Mouse (Mus musculus): ENCODE data around the gene Slc24a3. TPM values are rescaled to one million over a fixed set of nuclear protein-coding genes. Genes with fewer than 3 reads are reported as not detected.

Gene Slc24a3
- total and polyA plus RNA-seq, 3 experiments: not detected

DNA sequence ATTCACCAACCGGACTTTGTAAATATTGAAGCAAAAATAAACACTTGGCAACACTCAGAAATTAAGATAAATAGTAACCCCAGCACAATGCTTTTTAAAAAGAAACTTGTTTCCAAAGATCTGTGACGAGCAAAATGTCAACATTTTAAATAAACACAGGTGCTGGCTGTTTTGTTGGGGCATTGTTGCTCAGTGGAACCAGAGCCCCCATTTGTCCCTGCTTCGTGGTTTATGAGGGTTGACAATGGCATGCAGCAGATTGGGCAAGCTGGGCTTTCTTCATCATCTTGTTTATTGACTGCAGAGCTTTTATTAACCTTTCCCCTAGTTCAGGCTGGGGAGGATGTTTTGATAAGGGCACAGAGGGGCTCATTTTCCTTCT lies 509.0 kb downstream of the Slc24a3 start:
- Histone ChIP-seq H3K9me3 (replicated peaks; ENCODE audit: insufficient read depth, low read length) (no peaks in the 10 kb centered on the region), H3K4me3 (ENCODE audit: control insufficient read depth in 1 of 2, insufficient read depth in 1 of 2, low read depth in 2 of 2, low read length in 2 of 2) (no peak overlapping the region), H3K27ac (ENCODE audit: control insufficient read depth, low read depth, low read length) (no peak overlapping the region), H3K79me2 (ENCODE audit: control insufficient read depth, insufficient read depth, low read length, poor library complexity) (no peaks in the 10 kb centered on the region), H3K4me1 (ENCODE audit: control insufficient read depth in 1 of 2, insufficient read depth in 2 of 2, low read length in 2 of 2) (no peaks in the 10 kb centered on the region), H3K27me3 (ENCODE audit: control insufficient read depth in 1 of 2, insufficient read depth in 2 of 2, low read length in 2 of 2) (no peaks in the 10 kb centered on the region), H3K36me3 (ENCODE audit: control insufficient read depth in 1 of 2, insufficient read depth in 2 of 2, low read length in 2 of 2) (no peaks in the 10 kb centered on the region), H3K9ac (ENCODE audit: control insufficient read depth, low read depth, low read length, poor library complexity, severe bottlenecking) (no peak overlapping the region)
- TF ChIP-seq CTCF (IDR thresholded peaks at IDR 0.05 in 2 of 3, conservative IDR thresholded peaks at IDR 0.05 in 1 of 3; ENCODE audit: control insufficient read depth in 1 of 3, insufficient read depth in 1 of 3, low read depth in 2 of 3, low read length in 3 of 3, poor library complexity in 1 of 3, severe bottlenecking in 1 of 3) (no peak), TBP (IDR thresholded peaks at IDR 0.05; ENCODE audit: low read depth, low read length) (no peak), HCFC1 (IDR thresholded peaks at IDR 0.05; ENCODE audit: low read depth, low read length) (no peak), CHD2 (IDR thresholded peaks at IDR 0.05; ENCODE audit: low read length) (no peak), TAL1 (IDR thresholded peaks at IDR 0.05; ENCODE audit: low read length) (no peak), SMC3 (IDR thresholded peaks at IDR 0.05; ENCODE audit: low read depth, low read length) (no peak), USF1 (IDR thresholded peaks at IDR 0.05; ENCODE audit: low read depth, low read length) (no peak), POLR2AphosphoS5 (IDR thresholded peaks at IDR 0.05; ENCODE audit: borderline replicate concordance, low read depth, low read length) (no peak), MYC (IDR thresholded peaks at IDR 0.05; ENCODE audit: low read depth, low read length) (no peak), CHD1 (IDR thresholded peaks at IDR 0.05; ENCODE audit: low read depth, low read length) (no peak), MAFK (IDR thresholded peaks at IDR 0.05; ENCODE audit: borderline replicate concordance, low read depth, low read length) (no peak), E2F4 (IDR thresholded peaks at IDR 0.05; ENCODE audit: borderline replicate concordance, low read depth, low read length) (no peak), MYB (IDR thresholded peaks at IDR 0.05; ENCODE audit: low read depth, low read length) (no peak)
- no peak for DNase-seq (ENCODE audit: low read depth, low spot score)

DNA sequence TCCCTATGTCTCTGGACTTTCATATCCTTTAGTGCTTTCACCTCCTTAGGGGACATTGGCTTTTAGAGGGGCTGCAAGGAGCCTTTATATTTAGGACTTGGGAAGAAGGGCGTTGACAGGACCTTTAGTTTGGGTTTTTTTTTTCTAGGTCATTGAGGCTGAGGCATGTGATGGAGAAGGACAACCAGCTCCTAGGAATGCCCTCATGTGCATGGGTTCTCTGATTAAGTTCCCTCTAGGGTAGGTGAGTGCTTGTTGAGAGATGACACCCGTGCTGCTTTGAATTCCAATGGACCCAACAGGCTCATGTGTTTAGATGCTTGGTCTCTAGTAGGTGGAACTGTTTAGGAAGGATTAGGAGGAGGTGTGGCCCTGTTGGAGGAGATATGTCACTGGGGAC lies 509.4 kb downstream of the Slc24a3 start:
- H3K79me2 ChIP-seq (ENCODE audit: control insufficient read depth, insufficient read depth, low read length, poor library complexity): no peaks in the 10 kb centered on the region
- no peak overlapping the region for H3K4me3 ChIP-seq (ENCODE audit: control insufficient read depth in 1 of 2, insufficient read depth in 1 of 2, low read depth in 2 of 2, low read length in 2 of 2)
- no peak overlapping the region for H3K9ac ChIP-seq (ENCODE audit: control insufficient read depth, low read depth, low read length, poor library complexity, severe bottlenecking)
- no peaks in the 10 kb centered on the region for H3K36me3 ChIP-seq (ENCODE audit: control insufficient read depth in 1 of 2, insufficient read depth in 2 of 2, low read length in 2 of 2)
- no peaks in the 10 kb centered on the region for H3K9me3 ChIP-seq (replicated peaks; ENCODE audit: insufficient read depth, low read length)
- H3K27ac ChIP-seq (ENCODE audit: control insufficient read depth, low read depth, low read length): no peak overlapping the region
- H3K4me1 ChIP-seq (ENCODE audit: control insufficient read depth in 1 of 2, insufficient read depth in 2 of 2, low read length in 2 of 2): no peaks in the 10 kb centered on the region
- no peak for TF ChIP-seq BHLHE40 (IDR thresholded peaks at IDR 0.05; ENCODE audit: borderline replicate concordance, low read depth, low read length)
- TF ChIP-seq JUND (IDR thresholded peaks at IDR 0.05; ENCODE audit: low read depth, low read length): no peak
- TF ChIP-seq SIN3A (IDR thresholded peaks at IDR 0.05; ENCODE audit: low read length): no peak
- TF ChIP-seq MXI1 (IDR thresholded peaks at IDR 0.05; ENCODE audit: low read depth, low read length): no peak
- no peak for TF ChIP-seq NRF1 (IDR thresholded peaks at IDR 0.05; ENCODE audit: insufficient read depth, low read depth, low read length, poor library complexity, severe bottlenecking)
- TF ChIP-seq POLR2AphosphoS5 (IDR thresholded peaks at IDR 0.05; ENCODE audit: borderline replicate concordance, low read depth, low read length): no peak
- TF ChIP-seq ELF1 (IDR thresholded peaks at IDR 0.05; ENCODE audit: low read depth, low read length): no peak
- no peak for TF ChIP-seq NELFE (IDR thresholded peaks at IDR 0.05; ENCODE audit: low read depth, low read length)
- TF ChIP-seq E2F4 (IDR thresholded peaks at IDR 0.05; ENCODE audit: borderline replicate concordance, low read depth, low read length): no peak
- TF ChIP-seq TBP (IDR thresholded peaks at IDR 0.05; ENCODE audit: low read depth, low read length): no peak
- no peak for TF ChIP-seq MAFK (IDR thresholded peaks at IDR 0.05; ENCODE audit: borderline replicate concordance, low read depth, low read length)
- no peak for TF ChIP-seq MYB (IDR thresholded peaks at IDR 0.05; ENCODE audit: low read depth, low read length)
- no peak for TF ChIP-seq RCOR1 (IDR thresholded peaks at IDR 0.05; ENCODE audit: low read depth, low read length)
- no peak for TF ChIP-seq ZNF384 (IDR thresholded peaks at IDR 0.05; ENCODE audit: low read depth, low read length)
- TF ChIP-seq SMC3 (IDR thresholded peaks at IDR 0.05; ENCODE audit: low read depth, low read length): no peak
- no peaks in the 10 kb centered on the region for H3K27me3 ChIP-seq (ENCODE audit: control insufficient read depth in 1 of 2, insufficient read depth in 2 of 2, low read length in 2 of 2)
- DNase-seq (ENCODE audit: low read depth, low spot score): no peak
